34 mouse cellular contexts compared by ENCODE assay signal in genomic region chr13:95474294-95474693, GRCm38 (mm10). TPM values are rescaled to one million over a fixed set of nuclear protein-coding genes. Genes with fewer than 3 reads are reported as not detected.
DNase-seq lines count a peak whose midpoint lies in the region; ATAC-seq and TF ChIP-seq lines count a peak whose summit lies in the region.
"Had no signal": no experiment of that assay in that cellular context is flagged by ENCODE, and none has a peak within 500 bp of the region (broad histone marks: within the 10 kb centered on the region; RNA-seq: fewer than 3 reads in every experiment).

No protein-coding gene starts in this region.

- ATAC-seq in erythroid progenitor cell, adult 5-6 weeks (replicated peaks; ENCODE audit: low FRiP score, poor library complexity, severe bottlenecking), result peak; percentile 26; the same call in 1 of the 2 replicates
- ATAC-seq in liver, embryonic 14.5 days (ENCODE audit: insufficient read depth), result peak; percentile 87
- peak; percentile 71 for ATAC-seq in megakaryocyte-erythroid progenitor cell, adult 5-6 weeks (replicated peaks; ENCODE audit: low FRiP score, low TSS enrichment, poor library complexity, severe bottlenecking)
- ATAC-seq: forebrain, embryonic 16.5 days; intestine, postnatal 0 days; midbrain, embryonic 16.5 days had no signal

- intact Hi-C loops in heart, postnatal 10 days (cut with DNase I), result no loop called here

- H3K4me2 ChIP-seq in liver, embryonic 14.5 days (ENCODE audit: low read depth), result peak overlapping the region; percentile 43
- H3K4me2 ChIP-seq: embryonic facial prominence, embryonic 12.5 days; hindbrain, embryonic 14.5 days; neural tube, embryonic 12.5 days had no signal

- WGBS in liver, embryonic 14.5 days (ENCODE audit: insufficient replicate concordance), result 18% methylated on average over 3 of the region's 3 CpGs

- DNase-seq in heart, adult 11 months, result peak; percentile 55
- DNase-seq in heart, postnatal 10 days, result no peak
- DNase-seq in liver, embryonic 14.5 days (ENCODE audit: low read depth in 3 of 3, low spot score in 3 of 3), result no peak
- no peak for DNase-seq in urinary bladder, postnatal 10 days (ENCODE audit: low spot score)
- no peak for DNase-seq in thymus, postnatal 36 days
- DNase-seq: adrenal gland, postnatal 14 days; cerebellum, adult 11-12 months; cerebellum, adult 9-11 months; embryo, embryonic 11 days; gastrocnemius, postnatal 10 days; kidney, postnatal 14 days; layer of hippocampus, adult 9-11 months; lung, postnatal 4 days; right cerebral cortex, postnatal 4 days had no signal

- no peak overlapping the region for H3K9ac ChIP-seq in liver, embryonic 14.5 days (replicated peaks)
- H3K9ac ChIP-seq: embryonic facial prominence, embryonic 12.5 days; hindbrain, embryonic 14.5 days; neural tube, embryonic 12.5 days had no signal

- H3K27me3 ChIP-seq in liver, embryonic 14.5 days (ENCODE audit: control insufficient read depth, insufficient read depth, low read length), result no peaks in the 10 kb centered on the region
- H3K27me3 ChIP-seq: embryonic facial prominence, embryonic 12.5 days; neural tube, embryonic 12.5 days had no signal

- H3K27ac ChIP-seq in liver, embryonic 14.5 days, result no peak overlapping the region
- H3K27ac ChIP-seq: embryonic facial prominence, embryonic 12.5 days; forebrain, embryonic 10.5 days; heart, embryonic 10.5 days; hindbrain, embryonic 14.5 days; neural tube, embryonic 12.5 days had no signal

- TF ChIP-seq EP300 in liver, embryonic 14.5 days (IDR thresholded peaks at IDR 0.05; ENCODE audit: low read depth), result peak; percentile 73

- H3K9me3 ChIP-seq in liver, embryonic 14.5 days (ENCODE audit: control insufficient read depth, low read length), result no peaks in the 10 kb centered on the region
- H3K9me3 ChIP-seq: embryonic facial prominence, embryonic 12.5 days; heart, embryonic 10.5 days; neural tube, embryonic 12.5 days had no signal

- H3K4me3 ChIP-seq in liver, embryonic 14.5 days (ENCODE audit: insufficient read depth in 1 of 2, low read depth in 2 of 2, low read length in 2 of 2), result no peak overlapping the region
- H3K4me3 ChIP-seq: embryonic facial prominence, embryonic 12.5 days; forebrain, embryonic 10.5 days; heart, embryonic 10.5 days; neural tube, embryonic 12.5 days had no signal

- H3K36me3 ChIP-seq in liver, embryonic 14.5 days (replicated peaks; ENCODE audit: control insufficient read depth, insufficient read depth, low read depth), result no peaks in the 10 kb centered on the region
- H3K36me3 ChIP-seq: embryonic facial prominence, embryonic 12.5 days; forebrain, embryonic 10.5 days; heart, embryonic 10.5 days; neural tube, embryonic 12.5 days had no signal

- H3K4me1 ChIP-seq in liver, embryonic 14.5 days (replicated peaks; ENCODE audit: control insufficient read depth in 2 of 2, insufficient read depth in 2 of 2, low read length in 1 of 2), result peaks cover 7 to 24% of the 10 kb centered on the region in 2 experiments
- H3K4me1 ChIP-seq: embryonic facial prominence, embryonic 12.5 days; forebrain, embryonic 10.5 days; neural tube, embryonic 12.5 days had no signal

- no peak for TF ChIP-seq CTCF in liver, embryonic 14.5 days (IDR thresholded peaks at IDR 0.05; ENCODE audit: low read depth)

RNA-seq across cellular contexts. Expression of gene S100z, which starts 4.2 kb away (rescaled TPM):
- not detected for total RNA-seq in heart, postnatal 10 days (2021)
- not detected in 2 replicates for total RNA-seq in erythroid progenitor cell, adult 5-6 weeks (2015; ENCODE audit: low replicate concordance)
- not detected in 2 replicates for total RNA-seq in erythroid progenitor cell, adult 5-6 weeks (2017; ENCODE audit: low replicate concordance)
- polyA plus RNA-seq in liver, embryonic 14.5 days (2012; rRNA removed), result not detected in 2 replicates
- polyA plus RNA-seq in liver, embryonic 14.5 days (2014; fragmentation: Nextera tagmentation; extraction: Ambion mirVana), result not detected in 2 replicates
- not detected in 2 replicates for total RNA-seq in megakaryocyte-erythroid progenitor cell, adult 5-6 weeks (2014; fragmentation: Nextera tagmentation)
- total RNA-seq in megakaryocyte-erythroid progenitor cell, adult 5-6 weeks (2017), result not detected in 2 replicates
- total RNA-seq: adrenal gland, postnatal 14 days; granulocyte monocyte progenitor cell, adult 5-6 weeks; hematopoietic stem cell, adult 5-6 weeks; left cerebral cortex, adult 18-20 months; left cerebral cortex, postnatal 14 days; liver, adult 2 months had no signal
- polyA plus RNA-seq: forebrain, embryonic 10.5 days; forebrain, embryonic 16.5 days; heart, embryonic 10.5 days; heart, embryonic 16.5 days; hindbrain, embryonic 14.5 days; kidney, embryonic 14.5 days; limb, embryonic 11.5 days; liver, adult 2 months; lung, embryonic 16.5 days; midbrain, embryonic 16.5 days; neural tube, embryonic 12.5 days; spleen, adult 2 months had no signal

RNA-seq across cellular contexts. Expression of gene Crhbp, which starts 29.6 kb away (rescaled TPM):
- not detected for total RNA-seq in heart, postnatal 10 days (2021)
- total RNA-seq in erythroid progenitor cell, adult 5-6 weeks (2015; ENCODE audit: low replicate concordance), result not detected in 2 replicates
- total RNA-seq in erythroid progenitor cell, adult 5-6 weeks (2017; ENCODE audit: low replicate concordance), result not detected in 2 replicates
- polyA plus RNA-seq in liver, embryonic 14.5 days (2012; rRNA removed), result 0.04 and 0.05 TPM in 2 replicates
- polyA plus RNA-seq in liver, embryonic 14.5 days (2014; fragmentation: Nextera tagmentation; extraction: Ambion mirVana), result not detected in 2 replicates
- not detected in 2 replicates for total RNA-seq in megakaryocyte-erythroid progenitor cell, adult 5-6 weeks (2014; fragmentation: Nextera tagmentation)
- not detected in 2 replicates for total RNA-seq in megakaryocyte-erythroid progenitor cell, adult 5-6 weeks (2017)
- total RNA-seq: adrenal gland, postnatal 14 days; gastrocnemius, postnatal 10 days; granulocyte monocyte progenitor cell, adult 5-6 weeks; hematopoietic stem cell, adult 5-6 weeks; liver, adult 2 months had no signal
- polyA plus RNA-seq: intestine, postnatal 0 days; kidney, embryonic 14.5 days; liver, adult 2 months; spleen, adult 2 months had no signal

RNA-seq across cellular contexts. Expression of gene F2rl1, which starts 50.7 kb away (rescaled TPM):
- 1 to 10 TPM in 1 of 2 experiments, under 1 TPM in 1; 0.96 to 1.0 TPM for total RNA-seq in heart, postnatal 10 days (2021)
- not detected in 2 replicates for total RNA-seq in erythroid progenitor cell, adult 5-6 weeks (2015; ENCODE audit: low replicate concordance)
- total RNA-seq in erythroid progenitor cell, adult 5-6 weeks (2017; ENCODE audit: low replicate concordance), result 1.7 TPM in 1 of 2 replicates, not detected in the other
- polyA plus RNA-seq in liver, embryonic 14.5 days (2012; rRNA removed), result 0.71 and 0.84 TPM in 2 replicates
- polyA plus RNA-seq in liver, embryonic 14.5 days (2014; fragmentation: Nextera tagmentation; extraction: Ambion mirVana), result 0.30 and 0.67 TPM in 2 replicates
- total RNA-seq in megakaryocyte-erythroid progenitor cell, adult 5-6 weeks (2014; fragmentation: Nextera tagmentation), result 0.66 TPM in 1 of 2 replicates, not detected in the other
- 0.47 TPM in 1 of 2 replicates, not detected in the other for total RNA-seq in megakaryocyte-erythroid progenitor cell, adult 5-6 weeks (2017)
- total RNA-seq: hematopoietic stem cell, adult 5-6 weeks had no signal
- polyA plus RNA-seq: forebrain, embryonic 16.5 days; hindbrain, embryonic 14.5 days had no signal

Comparison
In these comparisons a context has a peak if more than half of its experiments do, and no peak if none do; other contexts are left out.
1. ATAC-seq: peak in every context shown above with its lines; median percentile 87 in liver, embryonic 14.5 days; 71 in megakaryocyte-erythroid progenitor cell, adult 5-6 weeks; 26 in erythroid progenitor cell, adult 5-6 weeks.